Mouse (Mus musculus) MEL (cell line): ENCODE results near the gene Esrrb. TPM values are rescaled to one million over a fixed set of nuclear protein-coding genes. Genes with fewer than 3 reads are reported as not detected.

Experiments used
- DNase-seq: peaks from one replicate; pipeline ENCODE4 v3.0.0; 2011; ENCODE audit warnings: low read depth, low spot score
- H3K27ac ChIP-seq: 2 replicates; pipeline ENCODE4 v1.5.1; 2012; ENCODE audit warnings: low read depth, mild to moderate bottlenecking, control low read depth, low read length, moderate library complexity; ENCODE audit not compliant: control insufficient read depth
- H3K27me3 ChIP-seq, 2 experiments: fragments of 150-350 bp in 1 of 2; sonication (generic) in 1 of 2; 2 replicates each; pipeline ENCODE4 v1.6.1; 2012; ENCODE audit warnings: low read length in 2 of 2, mild to moderate bottlenecking in 2 of 2, improper control_type of control experiment in 1 of 2, moderate library complexity in 1 of 2; ENCODE audit not compliant: insufficient read depth in 2 of 2, control insufficient read depth in 1 of 2
- H3K36me3 ChIP-seq, 2 experiments: 2 replicates each; pipeline ENCODE4 v1.6.1; 2012 to 2014; ENCODE audit warnings: low read length in 2 of 2, improper control_type of control experiment in 1 of 2, inconsistent platforms in 1 of 2, mild to moderate bottlenecking in 1 of 2; ENCODE audit not compliant: insufficient read depth in 2 of 2, control insufficient read depth in 1 of 2
- H3K4me1 ChIP-seq, 2 experiments: fragments of 150-350 bp in 1 of 2; sonication (generic) in 1 of 2; 2 replicates each; pipeline ENCODE4 v1.6.1; 2012; ENCODE audit warnings: low read length in 2 of 2, improper control_type of control experiment in 1 of 2, mild to moderate bottlenecking in 1 of 2; ENCODE audit not compliant: insufficient read depth in 2 of 2, control insufficient read depth in 1 of 2
- H3K4me3 ChIP-seq, 2 experiments: fragments of 150-350 bp in 1 of 2; sonication (generic) in 1 of 2; 2 replicates each; pipeline ENCODE4 v1.5.1; 2012; ENCODE audit warnings: low read depth in 2 of 2, low read length in 2 of 2, mild to moderate bottlenecking in 2 of 2, moderate library complexity in 2 of 2, control low read depth in 1 of 2, improper control_type of control experiment in 1 of 2; ENCODE audit not compliant: control insufficient read depth in 1 of 2, insufficient read depth in 1 of 2
- H3K79me2 ChIP-seq: 2 replicates; pipeline ENCODE4 v1.6.1; 2012; ENCODE audit warnings: mild to moderate bottlenecking, low read length, moderate library complexity; ENCODE audit not compliant: control insufficient read depth, poor library complexity, insufficient read depth
- H3K9ac ChIP-seq: 2 replicates; pipeline ENCODE4 v1.6.1; 2012; ENCODE audit warnings: low read depth, mild to moderate bottlenecking, control low read depth, low read length, moderate library complexity; ENCODE audit not compliant: control insufficient read depth, poor library complexity, severe bottlenecking
- H3K9me3 ChIP-seq: fragments of 150-350 bp; sonication (generic); replicated peaks from 2 replicates; pipeline ENCODE4 v1.6.1; 2012; ENCODE audit warnings: mild to moderate bottlenecking, low read length, improper control_type of control experiment, moderate library complexity; ENCODE audit not compliant: insufficient read depth
- BHLHE40 ChIP-seq: IDR thresholded peaks from 2 replicates; pipeline ENCODE4 v1.6.1; 2012; ENCODE audit warnings: low read depth, mild to moderate bottlenecking, inconsistent platforms, low read length, improper control_type of control experiment, borderline replicate concordance
- CHD1 ChIP-seq: IDR thresholded peaks from 2 replicates; pipeline ENCODE4 v1.6.1; 2012; ENCODE audit warnings: low read depth, mild to moderate bottlenecking, inconsistent platforms, low read length, improper control_type of control experiment
- CTCF ChIP-seq, 3 experiments: IDR thresholded peaks in 2 of 3; conservative IDR thresholded peaks in 1 of 3; 2 replicates each; pipeline ENCODE4 v1.5.1; 2011 to 2012; ENCODE audit warnings: low read length in 3 of 3, low read depth in 2 of 3, mild to moderate bottlenecking in 2 of 3, improper control_type of control experiment in 1 of 3, inconsistent platforms in 1 of 3, mixed read lengths in 1 of 3, moderate library complexity in 1 of 3; ENCODE audit not compliant: control insufficient read depth in 1 of 3, insufficient read depth in 1 of 3, poor library complexity in 1 of 3, severe bottlenecking in 1 of 3
- E2F4 ChIP-seq: IDR thresholded peaks from 2 replicates; pipeline ENCODE4 v1.6.1; 2011; ENCODE audit warnings: low read depth, low read length, improper control_type of control experiment, borderline replicate concordance
- GABPA ChIP-seq: IDR thresholded peaks from 2 replicates; pipeline ENCODE4 v1.6.1; 2012; ENCODE audit warnings: low read depth, mild to moderate bottlenecking, inconsistent platforms, low read length, improper control_type of control experiment, moderate library complexity
- HCFC1 ChIP-seq: IDR thresholded peaks from 2 replicates; pipeline ENCODE4 v1.6.1; 2012; ENCODE audit warnings: low read depth, mild to moderate bottlenecking, inconsistent platforms, low read length, improper control_type of control experiment, moderate library complexity
- KAT2A ChIP-seq: conservative IDR thresholded peaks from 2 replicates; pipeline ENCODE4 v1.6.1; 2012; ENCODE audit warnings: low read depth, low read length, improper control_type of control experiment, inconsistent platforms
- MAFK ChIP-seq: IDR thresholded peaks from 2 replicates; pipeline ENCODE4 v1.6.1; 2011; ENCODE audit warnings: low read depth, mild to moderate bottlenecking, low read length, improper control_type of control experiment, borderline replicate concordance
- MEF2A ChIP-seq: IDR thresholded peaks from 2 replicates; pipeline ENCODE4 v1.6.1; 2014; ENCODE audit warnings: low read depth, mild to moderate bottlenecking, inconsistent platforms, low read length, improper control_type of control experiment; ENCODE audit not compliant: poor library complexity, insufficient replicate concordance, severe bottlenecking; ENCODE audit errors: extremely low read depth
- NELFE ChIP-seq: IDR thresholded peaks from 2 replicates; pipeline ENCODE4 v1.6.1; 2011; ENCODE audit warnings: low read depth, low read length, improper control_type of control experiment
- NRF1 ChIP-seq: IDR thresholded peaks from 2 replicates; pipeline ENCODE4 v1.6.1; 2014; ENCODE audit warnings: low read depth, mild to moderate bottlenecking, inconsistent platforms, low read length, improper control_type of control experiment, moderate library complexity; ENCODE audit not compliant: poor library complexity, insufficient read depth, severe bottlenecking
- POLR2AphosphoS2 ChIP-seq: IDR thresholded peaks from 2 replicates; pipeline ENCODE4 v1.6.1; 2011; ENCODE audit warnings: low read length, improper control_type of control experiment
- TBP ChIP-seq: IDR thresholded peaks from 2 replicates; pipeline ENCODE4 v1.8.0; 2011; ENCODE audit warnings: low read depth, low read length, improper control_type of control experiment
- TCF12 ChIP-seq: IDR thresholded peaks from 2 replicates; pipeline ENCODE4 v1.6.1; 2014; ENCODE audit warnings: low read depth, mild to moderate bottlenecking, inconsistent platforms, low read length, improper control_type of control experiment, moderate library complexity
- UBTF ChIP-seq: IDR thresholded peaks from 2 replicates; pipeline ENCODE4 v1.6.1; 2012; ENCODE audit warnings: low read depth, mild to moderate bottlenecking, inconsistent platforms, low read length, improper control_type of control experiment, moderate library complexity, borderline replicate concordance; ENCODE audit not compliant: insufficient read depth
- ZC3H11A ChIP-seq: IDR thresholded peaks from 2 replicates; pipeline ENCODE4 v1.6.1; 2012; ENCODE audit warnings: low read depth, mild to moderate bottlenecking, inconsistent platforms, low read length, improper control_type of control experiment
- ZMIZ1 ChIP-seq: IDR thresholded peaks from 2 replicates; pipeline ENCODE4 v1.6.1; 2012; ENCODE audit warnings: low read depth, mild to moderate bottlenecking, inconsistent platforms, low read length, improper control_type of control experiment, moderate library complexity
- polyA plus RNA-seq, 2 experiments: library from polyadenylated mRNA; stranded (reverse) in 1 of 2; unstranded in 1 of 2; fragments of >175 nt in 1 of 2; fragments of >200 nt in 1 of 2; gene quantifications; 2 replicates each; pipeline versions ENCODE4 v1.2.1 to v1.2.4; 2012; ENCODE audit warnings: low replicate concordance in 2 of 2, low read depth in 1 of 2; ENCODE audit not compliant: insufficient read length in 2 of 2, insufficient read depth in 1 of 2, missing spikeins in 1 of 2
- total RNA-seq: library from RNA; depleted of rRNA; stranded (reverse); fragments of 300-350 nt; gene quantifications from 2 replicates; pipeline ENCODE4 v1.2.3, GENCODE M21; 2012

Gene Esrrb
- total and polyA plus RNA-seq, 3 experiments: not detected

DNA sequence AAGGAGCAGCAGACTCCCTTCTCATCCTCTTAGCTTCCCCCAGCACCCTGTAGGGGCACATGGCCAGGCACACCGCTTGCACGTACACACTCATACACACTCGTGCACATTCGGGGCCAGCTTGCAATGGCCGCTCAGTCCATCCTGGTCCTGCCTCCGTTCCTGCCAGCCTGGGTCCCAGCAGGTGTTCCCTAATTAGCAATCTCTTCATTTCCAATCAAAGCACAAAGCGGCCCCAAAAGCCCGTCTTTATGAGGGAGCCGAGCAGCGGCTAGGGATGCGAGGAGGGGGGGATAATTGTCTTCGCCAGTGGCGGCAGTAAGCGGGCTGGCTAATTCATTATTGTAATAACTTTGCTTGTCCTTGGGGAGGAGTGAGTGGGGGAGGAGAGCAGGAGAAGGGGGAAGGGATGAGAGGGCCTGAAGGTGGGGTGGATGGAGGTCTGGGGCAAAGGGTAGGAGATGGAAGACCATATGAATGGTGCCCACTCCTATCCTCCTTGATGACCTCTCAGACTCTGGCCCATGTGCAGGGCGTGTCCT, 18.8 kb downstream of the Esrrb start:
- H3K4me3 ChIP-seq: no peak overlapping the region
- H3K79me2 ChIP-seq: no peaks in the 10 kb centered on the region

DNA sequence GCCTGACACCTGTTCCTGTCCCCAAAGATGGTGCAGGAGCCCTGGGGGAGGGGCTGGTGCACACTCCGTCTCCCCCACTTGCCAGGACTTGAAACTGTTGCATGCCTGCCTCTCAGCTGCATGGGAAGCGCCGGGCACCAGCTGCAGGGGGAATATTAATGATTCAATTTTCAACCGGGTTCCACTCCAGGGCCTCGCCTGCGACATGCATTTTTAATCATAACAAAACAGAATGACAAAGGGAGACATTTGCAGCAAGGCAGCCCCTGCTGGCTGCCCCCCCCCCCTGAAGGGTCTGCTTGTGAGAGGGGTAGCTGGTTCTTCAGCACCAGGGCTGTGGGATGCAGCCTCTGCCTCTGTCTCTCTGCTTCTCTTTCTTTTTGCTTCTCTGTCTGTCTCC, 22.9 kb downstream of the Esrrb start:
- Histone ChIP-seq H3K79me2 (no peaks in the 10 kb centered on the region), H3K27ac (no peak overlapping the region), H3K4me1 (no peaks in the 10 kb centered on the region), H3K9me3 (no peaks in the 10 kb centered on the region), H3K36me3 (no peaks in the 10 kb centered on the region), H3K9ac (no peak overlapping the region), H3K27me3 (no peaks in the 10 kb centered on the region), H3K4me3 (no peak overlapping the region)
- DNase-seq: no peak
- TF ChIP-seq ZC3H11A: no peak
- no peak for TF ChIP-seq ZMIZ1
- TF ChIP-seq BHLHE40: no peak
- TF ChIP-seq UBTF: no peak
- no peak for TF ChIP-seq NRF1

More for the DNA sequence above, 18.8 kb downstream of the Esrrb start:
- no peak for DNase-seq
- no peaks in the 10 kb centered on the region for H3K27me3 ChIP-seq
- TF ChIP-seq E2F4 (no peak), BHLHE40 (no peak), KAT2A (no peak), TBP (no peak), TCF12 (no peak), HCFC1 (no peak), CTCF (IDR thresholded peaks at IDR 0.05 in 2 of 3, conservative IDR thresholded peaks at IDR 0.05 in 1 of 3; ENCODE audit: control insufficient read depth in 1 of 3, insufficient read depth in 1 of 3, low read depth in 2 of 3, low read length in 3 of 3, poor library complexity in 1 of 3, severe bottlenecking in 1 of 3) (no peak), MAFK (no peak), MEF2A (no peak)
- H3K4me1 ChIP-seq: no peaks in the 10 kb centered on the region
- H3K27ac ChIP-seq: no peak overlapping the region
- H3K36me3 ChIP-seq: no peaks in the 10 kb centered on the region
- H3K9ac ChIP-seq: no peak overlapping the region
- H3K9me3 ChIP-seq: no peaks in the 10 kb centered on the region

DNA sequence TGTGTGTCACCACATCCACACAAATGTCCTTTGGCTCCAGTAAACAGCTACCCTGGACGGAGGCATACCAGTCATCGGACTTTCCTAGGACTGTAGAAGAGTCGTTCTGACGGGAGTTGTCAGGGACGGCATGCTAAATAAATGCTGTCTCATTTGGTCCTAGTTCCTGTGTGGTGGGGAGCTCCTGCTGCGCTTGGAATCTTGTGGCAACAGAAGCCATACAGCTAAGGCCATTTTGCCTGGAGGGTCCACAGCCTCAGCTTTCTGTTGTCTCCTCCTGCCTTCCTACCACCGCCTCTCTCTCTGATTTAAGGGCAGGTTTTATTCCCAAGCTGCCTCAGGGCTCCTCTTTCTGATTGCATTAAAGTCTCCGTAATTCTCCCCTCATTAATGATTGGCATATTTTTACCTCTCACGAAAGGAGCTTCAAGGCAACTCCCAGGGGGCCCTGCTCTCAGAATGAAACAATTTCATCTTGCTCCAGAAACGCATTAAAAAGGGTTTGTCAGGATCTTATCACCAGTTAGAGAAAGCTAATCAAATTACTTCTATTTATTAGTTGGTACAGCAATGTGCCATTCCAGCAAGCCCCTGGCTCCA, 26.9 kb downstream of the Esrrb start:
- no peaks in the 10 kb centered on the region for H3K27me3 ChIP-seq
- no peaks in the 10 kb centered on the region for H3K79me2 ChIP-seq
- H3K9me3 ChIP-seq: no peaks in the 10 kb centered on the region

More for the DNA sequence above, 26.9 kb downstream of the Esrrb start:
- TF ChIP-seq NELFE (no peak), POLR2AphosphoS2 (no peak), CHD1 (no peak), ZC3H11A (no peak), GABPA (no peak)
- no peak for DNase-seq
- H3K4me1 ChIP-seq: no peaks in the 10 kb centered on the region
- H3K36me3 ChIP-seq: no peaks in the 10 kb centered on the region
- H3K9ac ChIP-seq: no peak overlapping the region
- no peak overlapping the region for H3K27ac ChIP-seq
- no peak overlapping the region for H3K4me3 ChIP-seq
